Mouse (Mus musculus): ENCODE results near the gene Pmepa1. TPM values are rescaled to one million over a fixed set of nuclear protein-coding genes. Genes with fewer than 3 reads are reported as not detected.

The Pmepa1 gene
- polyA plus RNA-seq, 1 experiment from 2014 or later: 5.3 TPM

- no peak for ATAC-seq (ENCODE audit: low FRiP score)
- Histone ChIP-seq H3K4me3 (replicated peaks; ENCODE audit: low read length) (no peak overlapping the region), H3K36me3 (replicated peaks; ENCODE audit: control insufficient read depth, insufficient read depth) (no peaks in the 10 kb centered on the region), H3K27ac (no peak overlapping the region), H3K9me3 (ENCODE audit: control insufficient read depth, low read length) (no peaks in the 10 kb centered on the region), H3K4me1 (replicated peaks; ENCODE audit: control insufficient read depth, insufficient read depth, low read length) (peaks cover 53% of the 10 kb centered on the region), H3K4me2 (replicated peaks) (no peak overlapping the region), H3K27me3 (ENCODE audit: control insufficient read depth, insufficient read depth, low read length) (no peaks in the 10 kb centered on the region), H3K9ac (no peak overlapping the region)
- no peak for DNase-seq (ENCODE audit: low spot score)
- 37% methylated on average over 3 of the region's 3 CpGs for WGBS
Observed at GRCm38 (mm10) chr2:173249386-173249785, 26.9 kb downstream of the Pmepa1 start.

GRCm38 (mm10) chr2:173248822-173249221 is 27.5 kb downstream of the Pmepa1 start:
- DNase-seq (ENCODE audit: low spot score): no peak
- 68% methylated on average over 7 of the region's 7 CpGs for WGBS
- no peaks in the 10 kb centered on the region for H3K9me3 ChIP-seq (ENCODE audit: control insufficient read depth, low read length)
- no peak for ATAC-seq (ENCODE audit: low FRiP score)
- no peak overlapping the region for H3K9ac ChIP-seq
- H3K4me2 ChIP-seq (replicated peaks): no peak overlapping the region
- H3K4me1 ChIP-seq (replicated peaks; ENCODE audit: control insufficient read depth, insufficient read depth, low read length): peaks cover 48% of the 10 kb centered on the region
- no peaks in the 10 kb centered on the region for H3K36me3 ChIP-seq (replicated peaks; ENCODE audit: control insufficient read depth, insufficient read depth)
- H3K27ac ChIP-seq: no peak overlapping the region
- no peaks in the 10 kb centered on the region for H3K27me3 ChIP-seq (ENCODE audit: control insufficient read depth, insufficient read depth, low read length)
- no peak overlapping the region for H3K4me3 ChIP-seq (replicated peaks; ENCODE audit: low read length)

- Histone ChIP-seq H3K27ac (no peak overlapping the region), H3K36me3 (replicated peaks; ENCODE audit: control insufficient read depth, insufficient read depth) (no peaks in the 10 kb centered on the region), H3K4me3 (replicated peaks; ENCODE audit: low read length) (no peak overlapping the region), H3K27me3 (ENCODE audit: control insufficient read depth, insufficient read depth, low read length) (no peaks in the 10 kb centered on the region), H3K4me2 (replicated peaks) (no peak overlapping the region), H3K4me1 (replicated peaks; ENCODE audit: control insufficient read depth, insufficient read depth, low read length) (peaks cover 48% of the 10 kb centered on the region), H3K9ac (no peak overlapping the region), H3K9me3 (ENCODE audit: control insufficient read depth, low read length) (no peaks in the 10 kb centered on the region)
- 48% methylated on average over 2 of the region's 2 CpGs for WGBS
- ATAC-seq (ENCODE audit: low FRiP score) (no peak), DNase-seq (ENCODE audit: low spot score) (no peak)
Observed at GRCm38 (mm10) chr2:173247911-173248310, 28.4 kb downstream of the Pmepa1 start.

GRCm38 (mm10) chr2:173247197-173247596 is 29.1 kb downstream of the Pmepa1 start:
- Histone ChIP-seq H3K4me3 (replicated peaks; ENCODE audit: low read length) (no peak overlapping the region), H3K36me3 (replicated peaks; ENCODE audit: control insufficient read depth, insufficient read depth) (no peaks in the 10 kb centered on the region), H3K9me3 (ENCODE audit: control insufficient read depth, low read length) (no peaks in the 10 kb centered on the region), H3K27me3 (ENCODE audit: control insufficient read depth, insufficient read depth, low read length) (no peaks in the 10 kb centered on the region), H3K4me2 (replicated peaks) (no peak overlapping the region), H3K9ac (no peak overlapping the region), H3K4me1 (replicated peaks; ENCODE audit: control insufficient read depth, insufficient read depth, low read length) (peaks cover 48% of the 10 kb centered on the region), H3K27ac (no peak overlapping the region)
- no peak for DNase-seq (ENCODE audit: low spot score)
- no peak for ATAC-seq (ENCODE audit: low FRiP score)
- 26% methylated on average over 2 of the region's 2 CpGs for WGBS

- Histone ChIP-seq H3K36me3 (replicated peaks; ENCODE audit: control insufficient read depth, insufficient read depth) (no peaks in the 10 kb centered on the region), H3K4me2 (replicated peaks) (no peak overlapping the region), H3K27ac (no peak overlapping the region), H3K4me1 (replicated peaks; ENCODE audit: control insufficient read depth, insufficient read depth, low read length) (peaks cover 46% of the 10 kb centered on the region), H3K9me3 (ENCODE audit: control insufficient read depth, low read length) (no peaks in the 10 kb centered on the region), H3K27me3 (ENCODE audit: control insufficient read depth, insufficient read depth, low read length) (no peaks in the 10 kb centered on the region), H3K4me3 (replicated peaks; ENCODE audit: low read length) (no peak overlapping the region), H3K9ac (no peak overlapping the region)
- ATAC-seq (ENCODE audit: low FRiP score) (no peak), DNase-seq (ENCODE audit: low spot score) (no peak)
- 73% methylated on average over 8 of the region's 8 CpGs for WGBS
Observed at GRCm38 (mm10) chr2:173246688-173247087, 29.6 kb downstream of the Pmepa1 start.

- no peak overlapping the region for H3K4me3 ChIP-seq (replicated peaks; ENCODE audit: low read length)
- H3K27ac ChIP-seq: no peak overlapping the region
- no peak for DNase-seq (ENCODE audit: low spot score)
- H3K9me3 ChIP-seq (ENCODE audit: control insufficient read depth, low read length): no peaks in the 10 kb centered on the region
- 87% methylated on average over 20 of the region's 20 CpGs for WGBS
- H3K36me3 ChIP-seq (replicated peaks; ENCODE audit: control insufficient read depth, insufficient read depth): no peaks in the 10 kb centered on the region
- H3K4me2 ChIP-seq (replicated peaks): no peak overlapping the region
- no peak for ATAC-seq (ENCODE audit: low FRiP score)
- H3K27me3 ChIP-seq (ENCODE audit: control insufficient read depth, insufficient read depth, low read length): no peaks in the 10 kb centered on the region
- peaks cover 44% of the 10 kb centered on the region for H3K4me1 ChIP-seq (replicated peaks; ENCODE audit: control insufficient read depth, insufficient read depth, low read length)
- no peak overlapping the region for H3K9ac ChIP-seq
Observed at GRCm38 (mm10) chr2:173245258-173245657, 31.1 kb downstream of the Pmepa1 start.

- no peak for ATAC-seq (ENCODE audit: low FRiP score)
- 74% methylated on average over 3 of the region's 3 CpGs for WGBS
- peaks cover 38% of the 10 kb centered on the region for H3K4me1 ChIP-seq (replicated peaks; ENCODE audit: control insufficient read depth, insufficient read depth, low read length)
Observed at GRCm38 (mm10) chr2:173244108-173244507, 32.2 kb downstream of the Pmepa1 start.

GRCm38 (mm10) chr2:173243616-173244015 is 32.7 kb downstream of the Pmepa1 start:
- no peak overlapping the region for H3K27ac ChIP-seq
- no peak for DNase-seq (ENCODE audit: low spot score)
- H3K27me3 ChIP-seq (ENCODE audit: control insufficient read depth, insufficient read depth, low read length): no peaks in the 10 kb centered on the region
- H3K4me3 ChIP-seq (replicated peaks; ENCODE audit: low read length): no peak overlapping the region
- H3K9me3 ChIP-seq (ENCODE audit: control insufficient read depth, low read length): no peaks in the 10 kb centered on the region
- H3K4me2 ChIP-seq (replicated peaks): no peak overlapping the region
- no peak for ATAC-seq (ENCODE audit: low FRiP score)
- no peak overlapping the region for H3K9ac ChIP-seq
- H3K4me1 ChIP-seq (replicated peaks; ENCODE audit: control insufficient read depth, insufficient read depth, low read length): peaks cover 42% of the 10 kb centered on the region
- whole genome bisulfite sequencing: 67% methylated on average over 9 of the region's 9 CpGs
- H3K36me3 ChIP-seq (replicated peaks; ENCODE audit: control insufficient read depth, insufficient read depth): no peaks in the 10 kb centered on the region

More at GRCm38 (mm10) chr2:173244108-173244507, 32.2 kb downstream of the Pmepa1 start:
- Histone ChIP-seq H3K27ac (no peak overlapping the region), H3K4me2 (replicated peaks) (no peak overlapping the region), H3K27me3 (ENCODE audit: control insufficient read depth, insufficient read depth, low read length) (no peaks in the 10 kb centered on the region), H3K4me3 (replicated peaks; ENCODE audit: low read length) (no peak overlapping the region), H3K9me3 (ENCODE audit: control insufficient read depth, low read length) (no peaks in the 10 kb centered on the region), H3K36me3 (replicated peaks; ENCODE audit: control insufficient read depth, insufficient read depth) (no peaks in the 10 kb centered on the region), H3K9ac (no peak overlapping the region)
- no peak for DNase-seq (ENCODE audit: low spot score)

GRCm38 (mm10) chr2:173242874-173243273 is 33.5 kb downstream of the Pmepa1 start:
- Histone ChIP-seq H3K9ac (no peak overlapping the region), H3K4me3 (replicated peaks; ENCODE audit: low read length) (no peak overlapping the region), H3K27me3 (ENCODE audit: control insufficient read depth, insufficient read depth, low read length) (no peaks in the 10 kb centered on the region), H3K36me3 (replicated peaks; ENCODE audit: control insufficient read depth, insufficient read depth) (no peaks in the 10 kb centered on the region), H3K4me2 (replicated peaks) (no peak overlapping the region), H3K9me3 (ENCODE audit: control insufficient read depth, low read length) (no peaks in the 10 kb centered on the region), H3K27ac (no peak overlapping the region), H3K4me1 (replicated peaks; ENCODE audit: control insufficient read depth, insufficient read depth, low read length) (peaks cover 49% of the 10 kb centered on the region)
- DNase-seq (ENCODE audit: low spot score) (peak; percentile 38), ATAC-seq (ENCODE audit: low FRiP score) (peak; percentile 51; the same call in 1 of the 2 replicates)
- 8% methylated on average over 12 of the region's 12 CpGs for WGBS

- Histone ChIP-seq H3K9ac (0 out of 2 replicates have a peak overlapping the region, but pooled peaks have one; percentile 18), H3K4me3 (replicated peaks; ENCODE audit: low read length) (no peak overlapping the region), H3K9me3 (ENCODE audit: control insufficient read depth, low read length) (no peaks in the 10 kb centered on the region), H3K27me3 (ENCODE audit: control insufficient read depth, insufficient read depth, low read length) (no peaks in the 10 kb centered on the region), H3K27ac (no peak overlapping the region), H3K4me1 (replicated peaks; ENCODE audit: control insufficient read depth, insufficient read depth, low read length) (peaks cover 68% of the 10 kb centered on the region), H3K36me3 (replicated peaks; ENCODE audit: control insufficient read depth, insufficient read depth) (no peaks in the 10 kb centered on the region), H3K4me2 (replicated peaks) (no peak overlapping the region)
- DNase-seq (ENCODE audit: low spot score) (no peak), ATAC-seq (ENCODE audit: low FRiP score) (no peak)
- 27% methylated on average over 9 of the region's 9 CpGs for WGBS
Observed at GRCm38 (mm10) chr2:173240738-173241137, 35.6 kb downstream of the Pmepa1 start.

Data from hindbrain, embryonic 14.5 days (tissue).